Mouse (Mus musculus): ENCODE measurements around the gene Zfp560.
"Not testable (repeated sequence)": the region's sequence is repeated elsewhere in the genome, so short reads cannot be mapped to it uniquely, and the experiment has no call there.

Zfp560 gene

GRCm38 (mm10) chr9:20384532-20385342 is at the start of gene Zfp560:
Zfp560 (minus strand) TSS chr9:20385177.
- peak; percentile 85 for DNase-seq (ENCODE audit: low read depth)

DNA sequence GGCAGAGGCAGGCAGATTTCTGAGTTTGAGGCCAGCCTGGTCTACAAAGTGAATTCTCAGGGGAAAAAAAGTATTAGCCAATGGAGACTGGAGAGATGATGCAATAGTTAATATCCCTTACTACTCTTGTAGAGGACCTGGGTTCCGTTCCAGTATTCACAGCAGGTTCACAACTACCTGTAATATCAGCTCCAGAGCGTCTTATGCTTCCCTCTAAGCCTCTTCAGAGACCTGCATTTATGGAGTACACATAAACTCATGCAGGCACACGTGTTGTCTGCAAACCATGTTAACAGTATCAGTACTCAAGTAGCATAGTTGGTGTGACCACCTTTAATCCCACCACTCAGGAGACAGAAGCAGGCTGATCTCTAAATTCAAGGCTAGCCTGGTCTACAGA is 45.0 kb upstream of the Zfp560 start:
- DNase-seq (ENCODE audit: low read depth), result no peak

- no peak for DNase-seq (ENCODE audit: low read depth)
These were observed 26.5 kb upstream of the Zfp560 start for GRCm38 (mm10) chr9:20411460-20411859.

DNA sequence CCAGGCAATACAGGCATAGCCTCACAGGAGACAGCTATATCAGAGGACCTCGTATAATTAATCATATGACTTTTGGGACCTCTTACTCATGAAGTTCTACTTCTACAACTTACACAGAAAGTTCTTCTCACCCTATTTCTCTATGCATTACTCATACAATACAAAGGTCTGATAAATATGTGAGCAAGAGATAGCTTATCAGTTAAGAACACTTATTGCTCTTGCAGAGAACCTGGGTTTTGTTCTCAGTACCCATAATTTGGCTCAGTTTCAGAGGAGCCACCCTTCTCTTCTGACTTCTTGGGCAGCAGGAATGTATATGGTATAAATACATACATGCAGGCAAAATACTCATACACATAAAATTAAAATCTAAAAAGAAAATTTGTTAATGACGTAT is 24.3 kb upstream of the Zfp560 start:
- no peak for DNase-seq (ENCODE audit: low read depth)

- no peak for DNase-seq (ENCODE audit: low read depth)
These were observed 346 bp upstream of the Zfp560 start for GRCm38 (mm10) chr9:20385343-20385703.

DNA sequence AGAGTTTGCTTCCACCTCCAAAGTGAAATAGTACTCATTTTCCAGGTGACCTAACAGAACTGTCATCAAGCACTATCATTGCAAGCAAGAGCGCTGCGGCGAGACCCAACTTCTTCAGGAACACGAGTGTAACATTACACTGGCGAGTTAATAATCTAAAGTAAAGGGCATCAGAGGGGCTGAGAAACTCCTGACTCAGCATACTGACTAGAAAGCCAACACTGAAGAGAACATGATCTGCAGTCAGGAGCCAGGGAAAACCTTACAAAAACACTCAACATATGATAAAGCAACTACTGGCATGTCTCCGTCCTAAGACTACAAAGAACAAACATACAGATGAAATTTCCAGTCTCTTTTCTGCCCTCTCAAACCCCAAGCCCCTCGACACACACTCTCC is 1.3 kb downstream of the Zfp560 start:
- DNase-seq (ENCODE audit: low read depth), result no peak

DNA sequence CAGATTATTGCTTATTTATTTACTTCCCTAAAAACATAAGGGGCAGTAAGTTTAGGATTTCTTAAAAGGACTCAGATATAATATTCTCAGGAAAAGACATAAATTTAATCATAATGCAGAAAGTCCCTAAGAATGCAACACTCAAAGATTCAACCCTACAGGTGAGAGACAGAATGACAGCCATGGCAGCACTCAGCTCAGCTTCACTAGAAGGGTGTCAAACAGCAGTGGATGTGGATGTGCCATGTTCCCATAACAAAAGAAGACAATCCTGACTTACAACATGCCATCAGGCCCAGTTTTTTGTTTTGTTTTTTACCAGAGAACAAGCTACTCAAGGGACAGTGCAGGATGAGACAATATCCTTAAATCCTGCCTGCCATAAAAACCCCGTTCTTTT is 10.3 kb downstream of the Zfp560 start:
- DNase-seq (ENCODE audit: low read depth), result no peak

- no peak for DNase-seq (ENCODE audit: low read depth)
These were observed 17.7 kb downstream of the Zfp560 start for GRCm38 (mm10) chr9:20367311-20367710.

DNA sequence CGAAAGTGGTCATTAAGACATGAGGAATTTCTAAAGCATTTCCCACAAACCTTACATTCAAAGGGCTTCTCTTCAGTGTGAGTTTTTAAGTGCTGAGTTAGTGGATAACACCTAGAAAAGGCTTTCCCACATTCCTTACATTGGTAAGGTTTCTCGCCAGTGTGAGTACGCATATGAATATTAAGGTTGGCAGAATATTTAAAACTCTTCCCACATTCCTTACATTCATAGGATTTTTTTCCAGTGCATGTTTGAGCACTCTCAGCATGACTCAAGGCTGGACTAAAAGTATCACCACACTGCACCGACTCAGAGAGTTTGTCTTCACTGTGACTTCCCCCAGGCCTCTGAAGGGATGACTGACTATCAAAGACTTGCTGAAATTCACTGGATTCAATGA is 36.5 kb downstream of the Zfp560 start:
- no peak for DNase-seq (ENCODE audit: low read depth)

GRCm38 (mm10) chr9:20335994-20336393 is 49.0 kb downstream of the Zfp560 start, which contains the start of gene Olfr18:
Olfr18 (minus strand) TSS chr9:20336094.
- DNase-seq (ENCODE audit: low read depth), result no peak

DNA sequence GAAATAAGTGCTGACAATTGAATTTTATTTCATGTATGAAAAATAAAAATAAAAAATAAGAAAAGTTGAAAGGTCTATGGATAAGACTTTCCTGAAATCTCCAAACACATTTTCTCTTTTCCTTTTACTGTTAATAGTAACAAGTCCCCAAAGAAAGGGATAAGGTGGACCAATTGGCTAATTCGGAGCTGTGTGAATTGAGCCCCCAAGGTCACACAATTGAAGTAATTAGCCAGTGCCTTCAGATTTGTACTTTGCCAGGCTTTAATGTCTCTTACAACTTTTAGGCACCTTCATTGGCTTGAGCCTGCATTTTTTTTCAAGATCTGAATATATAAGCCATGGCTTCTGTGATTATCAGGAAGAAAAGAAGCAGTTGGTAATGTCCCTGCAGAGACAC is 86.7 kb downstream of the Zfp560 start, which contains the start of gene Olfr873:
Gene Olfr873 (plus strand): TSS at position 301 of the 400 bp plus-strand sequence.
- no peak for DNase-seq (ENCODE audit: low read depth)

GRCm38 (mm10) chr9:20295562-20295961 is 89.4 kb downstream of the Zfp560 start:
- DNase-seq (ENCODE audit: low read depth), result not testable (repeated sequence)

All from c-Kit-positive CD71-negative TER-119-negative erythroid progenitor cells, embryonic 14.5 days (primary cell).